Mouse (Mus musculus) stomach, embryonic 15.5 days (tissue): ENCODE data around the gene Slc25a5. TPM values are rescaled to one million over a fixed set of nuclear protein-coding genes. Genes with fewer than 3 reads are reported as not detected.
A peak's percentile ranks its signal among the peaks of the same experiment; 100 is the strongest.
"Not testable (repeated sequence)": the region's sequence is repeated elsewhere in the genome, so short reads cannot be mapped to it uniquely, and the experiment has no call there.

Experiments used
- ATAC-seq: fragments of 200-750 bp; cut with Nextera tagmentation; 2 replicates; pipeline ENCODE4 v1.8.0; 2017; ENCODE audit warnings: low read depth, moderate number of reproducible peaks, moderate TSS enrichment; ENCODE audit not compliant: insufficient read depth, low FRiP score
- H3K27ac ChIP-seq: fragments of 300-500 bp; sonication (generic); 2 replicates; pipeline ENCODE4 v1.5.1; 2015; ENCODE audit warnings: mild to moderate bottlenecking, inconsistent platforms
- H3K27me3 ChIP-seq: fragments of 300-500 bp; sonication (generic); replicated peaks from 2 replicates; pipeline ENCODE4 v1.6.1; 2015; ENCODE audit warnings: inconsistent platforms
- H3K36me3 ChIP-seq: fragments of 300-500 bp; sonication (generic); 2 replicates; pipeline ENCODE4 v1.6.1; 2015; ENCODE audit warnings: inconsistent platforms
- H3K4me1 ChIP-seq: fragments of 300-500 bp; sonication (generic); 2 replicates; pipeline ENCODE4 v1.6.1; 2015; ENCODE audit warnings: inconsistent platforms
- H3K4me2 ChIP-seq: fragments of 300-500 bp; sonication (generic); 2 replicates; pipeline ENCODE4 v1.6.1; 2015; ENCODE audit warnings: mild to moderate bottlenecking, inconsistent platforms
- H3K4me3 ChIP-seq: fragments of 300-500 bp; sonication (generic); replicated peaks from 2 replicates; pipeline ENCODE4 v1.5.1; 2015; ENCODE audit warnings: inconsistent platforms
- H3K9ac ChIP-seq: fragments of 300-500 bp; sonication (generic); 2 replicates; pipeline ENCODE4 v1.6.1; 2015; ENCODE audit warnings: inconsistent platforms
- H3K9me3 ChIP-seq: fragments of 300-500 bp; sonication (generic); 2 replicates; pipeline ENCODE4 v1.6.1; 2016; ENCODE audit warnings: inconsistent platforms
- WGBS: fragments of 180-500 bp; shearing (Covaris S2); methylation state at CpG from one replicate; pipeline ENCODE4 v1.1.7; 2015; 5-methylcytosine and 5-hydroxymethylcytosine counted together
- polyA plus RNA-seq: library from polyadenylated mRNA; unstranded; fragments of >200 nt; fragmentation: Nextera tagmentation; extraction: Ambion mirVana; gene quantifications from 2 replicates; pipeline ENCODE4 v1.2.1, GENCODE M21; 2015

Slc25a5 gene
- polyA plus RNA-seq, 1 experiment from 2014 or later: 736 TPM

DNA sequence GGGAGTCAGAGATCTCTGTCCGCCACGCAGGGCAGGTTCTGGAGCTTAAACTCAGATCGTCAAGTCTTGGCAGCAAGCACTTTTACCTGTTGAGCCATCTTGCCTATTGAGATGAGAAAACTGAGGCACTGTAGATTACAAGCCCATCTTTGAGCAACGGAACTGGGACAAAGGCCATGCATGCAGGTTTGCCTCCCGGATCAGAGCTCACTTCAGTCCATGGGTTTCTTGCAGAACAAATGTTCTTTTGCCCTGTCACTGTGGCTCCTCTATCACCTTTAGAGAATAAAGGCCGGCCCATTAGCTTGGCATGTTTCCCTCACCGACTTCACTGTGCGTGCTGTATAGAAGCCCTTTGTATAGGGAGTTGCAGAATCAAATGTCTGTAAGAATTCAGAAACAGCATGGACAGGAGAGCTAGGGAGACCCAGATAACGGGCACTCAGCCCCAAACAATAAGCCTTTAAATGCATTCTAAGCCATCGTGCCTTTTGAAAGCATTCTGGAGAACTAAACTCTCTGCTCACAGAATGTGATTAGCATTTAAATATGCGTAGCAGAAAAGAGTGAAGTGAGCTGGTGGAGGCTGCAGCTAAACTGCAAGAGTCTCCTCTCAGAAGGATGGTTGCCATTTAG is 32.0 kb upstream of the Slc25a5 start:
- Histone ChIP-seq H3K4me3 (no peak overlapping the region), H3K27me3 (no peaks in the 10 kb centered on the region), H3K36me3 (no peaks in the 10 kb centered on the region), H3K27ac (no peak overlapping the region), H3K9ac (no peak overlapping the region), H3K4me2 (no peak overlapping the region), H3K9me3 (no peaks in the 10 kb centered on the region), H3K4me1 (no peaks in the 10 kb centered on the region)
- no peak for ATAC-seq
- WGBS: 59% methylated on average over 11 of the region's 11 CpGs

- Histone ChIP-seq H3K27ac (no peak overlapping the region), H3K27me3 (no peaks in the 10 kb centered on the region), H3K4me3 (no peak overlapping the region), H3K9me3 (no peaks in the 10 kb centered on the region), H3K9ac (no peak overlapping the region), H3K4me2 (no peak overlapping the region), H3K4me1 (no peaks in the 10 kb centered on the region), H3K36me3 (no peaks in the 10 kb centered on the region)
- 52% methylated on average over 2 of the region's 2 CpGs for WGBS
- ATAC-seq: no peak
Observed at GRCm38 (mm10) chrX:36763934-36764317, 31.5 kb upstream of the Slc25a5 start.

DNA sequence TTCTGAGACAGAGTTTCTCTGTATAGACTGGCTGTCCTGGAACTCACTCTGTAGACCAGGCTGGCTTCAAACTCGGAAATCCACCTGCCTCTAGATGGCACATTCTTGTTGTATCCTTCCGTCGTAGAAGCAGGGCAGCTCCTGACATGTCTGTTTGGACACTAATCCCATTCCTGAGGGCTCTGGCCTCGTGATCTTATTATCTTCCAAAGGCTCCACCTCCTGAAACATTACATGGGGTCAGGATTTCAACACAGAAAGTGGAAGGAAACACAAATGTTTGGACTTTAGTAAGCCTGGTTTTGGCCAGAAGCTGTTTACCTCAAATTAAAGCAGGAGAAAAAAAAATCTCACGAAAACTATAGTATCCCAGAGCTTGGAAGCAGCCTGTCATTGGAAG is 28.1 kb upstream of the Slc25a5 start:
- ATAC-seq: no peak
- H3K9me3 ChIP-seq: no peaks in the 10 kb centered on the region
- no peak overlapping the region for H3K4me3 ChIP-seq
- 61% methylated on average over 5 of the region's 5 CpGs for WGBS
- H3K27ac ChIP-seq: no peak overlapping the region
- no peaks in the 10 kb centered on the region for H3K36me3 ChIP-seq
- no peak overlapping the region for H3K9ac ChIP-seq
- no peak overlapping the region for H3K4me2 ChIP-seq
- H3K4me1 ChIP-seq: no peaks in the 10 kb centered on the region
- no peaks in the 10 kb centered on the region for H3K27me3 ChIP-seq

- 79% methylated on average over 6 of the region's 6 CpGs for WGBS
- no peak overlapping the region for H3K4me3 ChIP-seq
Observed at GRCm38 (mm10) chrX:36772591-36772990, 22.9 kb upstream of the Slc25a5 start.

GRCm38 (mm10) chrX:36775520-36775919 is 19.9 kb upstream of the Slc25a5 start:
- no peak for ATAC-seq
- no peaks in the 10 kb centered on the region for H3K4me1 ChIP-seq
- no peaks in the 10 kb centered on the region for H3K36me3 ChIP-seq
- H3K27ac ChIP-seq: no peak overlapping the region
- no peak overlapping the region for H3K9ac ChIP-seq
- no peak overlapping the region for H3K4me2 ChIP-seq
- H3K27me3 ChIP-seq: no peaks in the 10 kb centered on the region
- 85% methylated on average over 5 of the region's 5 CpGs for WGBS
- no peak overlapping the region for H3K4me3 ChIP-seq
- no peaks in the 10 kb centered on the region for H3K9me3 ChIP-seq

More at GRCm38 (mm10) chrX:36772591-36772990, 22.9 kb upstream of the Slc25a5 start:
- ATAC-seq: no peak
- no peak overlapping the region for H3K27ac ChIP-seq
- H3K4me1 ChIP-seq: no peaks in the 10 kb centered on the region
- H3K4me2 ChIP-seq: no peak overlapping the region
- H3K9me3 ChIP-seq: no peaks in the 10 kb centered on the region
- H3K9ac ChIP-seq: no peak overlapping the region
- H3K36me3 ChIP-seq: no peaks in the 10 kb centered on the region
- no peaks in the 10 kb centered on the region for H3K27me3 ChIP-seq

DNA sequence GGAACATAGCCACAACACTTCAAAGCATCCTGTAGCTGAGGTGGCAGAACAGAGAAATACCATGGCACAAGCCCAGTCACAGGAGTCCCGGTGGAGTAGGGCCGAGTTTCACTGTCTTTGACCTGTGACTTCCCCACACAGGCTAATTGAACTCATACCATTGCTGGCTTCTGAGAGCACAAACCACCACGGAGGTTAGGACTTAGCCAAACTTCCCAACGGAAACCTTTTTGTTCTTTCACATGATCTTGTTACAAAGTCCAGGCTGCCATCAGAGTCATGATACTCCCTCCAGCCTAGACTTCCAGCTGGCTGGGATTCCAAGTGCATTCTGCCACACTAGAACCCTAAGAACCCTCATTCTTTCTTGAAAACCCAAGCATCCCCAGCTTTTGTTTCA is 17.8 kb upstream of the Slc25a5 start:
- no peak overlapping the region for H3K4me3 ChIP-seq
- H3K27ac ChIP-seq: no peak overlapping the region
- no peaks in the 10 kb centered on the region for H3K36me3 ChIP-seq
- no peaks in the 10 kb centered on the region for H3K9me3 ChIP-seq
- no peak overlapping the region for H3K9ac ChIP-seq
- H3K4me2 ChIP-seq: no peak overlapping the region
- H3K27me3 ChIP-seq: no peaks in the 10 kb centered on the region
- WGBS: 66% methylated on average over 4 of the region's 4 CpGs
- H3K4me1 ChIP-seq: no peaks in the 10 kb centered on the region
- ATAC-seq: no peak

DNA sequence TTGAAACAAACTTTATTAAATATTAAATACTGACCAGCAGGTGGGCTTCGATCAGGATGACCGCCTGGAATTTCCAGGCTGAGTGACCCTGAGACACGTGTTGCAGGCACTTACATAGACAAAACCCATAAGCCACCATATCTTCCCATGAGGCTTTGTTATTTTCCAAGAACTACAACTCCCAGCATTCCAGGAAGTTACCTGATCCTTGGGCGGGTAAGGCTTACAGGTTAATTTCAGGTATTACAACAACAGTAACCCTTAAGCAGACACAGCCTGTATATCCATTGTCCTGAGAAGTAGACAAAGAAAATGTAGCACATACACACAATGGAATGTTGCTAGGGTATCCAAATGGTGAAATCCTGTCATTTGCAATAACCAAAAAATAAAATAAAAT is 6.1 kb upstream of the Slc25a5 start:
- WGBS: 57% methylated on average over 4 of the region's 4 CpGs
- no peak overlapping the region for H3K9ac ChIP-seq
- ATAC-seq: no peak
- no peak overlapping the region for H3K27ac ChIP-seq
- H3K4me1 ChIP-seq: no peaks in the 10 kb centered on the region
- H3K9me3 ChIP-seq: no peaks in the 10 kb centered on the region
- no peak overlapping the region for H3K4me2 ChIP-seq
- no peak overlapping the region for H3K4me3 ChIP-seq
- no peaks in the 10 kb centered on the region for H3K36me3 ChIP-seq
- H3K27me3 ChIP-seq: no peaks in the 10 kb centered on the region

DNA sequence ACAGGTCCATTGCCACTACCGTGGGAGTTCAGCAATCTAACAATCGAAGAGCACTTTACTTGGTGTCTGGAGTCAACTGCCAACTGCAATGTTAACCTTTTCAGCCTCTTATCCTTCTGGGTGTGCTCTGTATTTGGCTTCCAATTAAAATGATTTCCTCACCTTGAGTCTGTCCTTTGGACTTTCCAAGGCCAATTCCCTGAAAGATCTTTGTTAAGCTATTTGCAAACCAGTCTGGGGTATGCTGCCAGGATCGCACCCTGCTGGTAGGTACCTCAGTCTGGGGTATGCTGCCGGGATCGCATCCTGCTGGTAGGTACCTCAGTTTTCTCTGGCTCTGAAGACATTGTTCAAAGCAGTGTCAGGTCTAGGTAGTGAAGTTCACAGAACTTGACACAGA is 880 bp upstream of the Slc25a5 start:
- ATAC-seq: no peak
- Histone ChIP-seq H3K27me3 (no peaks in the 10 kb centered on the region), H3K9ac (no peak overlapping the region), H3K4me3 (no peak overlapping the region), H3K27ac (no peak overlapping the region), H3K36me3 (peaks cover 3% of the 10 kb centered on the region; the same call in 1 of the 2 replicates), H3K9me3 (no peaks in the 10 kb centered on the region), H3K4me2 (no peak overlapping the region), H3K4me1 (no peaks in the 10 kb centered on the region)
- WGBS: 54% methylated on average over 5 of the region's 5 CpGs

DNA sequence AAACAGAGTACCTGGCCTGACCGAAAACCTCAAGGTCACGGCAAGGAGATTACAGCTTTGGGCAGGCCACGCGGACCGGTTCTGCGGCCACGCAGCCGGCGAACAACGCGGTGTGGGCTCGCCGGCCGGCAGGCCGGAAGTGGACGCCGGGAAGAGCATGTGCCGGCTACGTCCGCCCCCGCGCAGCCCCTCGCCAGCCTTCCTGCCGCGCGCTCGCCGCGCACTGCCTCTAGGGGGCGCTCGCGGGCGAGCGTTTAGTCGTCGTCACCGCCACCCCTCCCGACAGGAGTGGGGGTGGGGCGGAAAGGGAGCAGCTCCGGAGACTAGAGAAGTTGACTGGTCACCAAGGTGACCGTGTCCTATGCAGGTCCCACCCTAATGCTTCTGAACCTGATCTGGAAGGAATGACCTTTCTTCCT is 721 bp downstream of the Slc25a5 start:
- peak overlapping the region; percentile 46; the same call in 1 of the 2 replicates for H3K9ac ChIP-seq
- H3K27me3 ChIP-seq: no peaks in the 10 kb centered on the region
- ATAC-seq: peak; percentile 69
- H3K9me3 ChIP-seq: no peaks in the 10 kb centered on the region
- H3K4me2 ChIP-seq: peak overlapping the region; percentile 52
- 19% methylated on average over 41 of the region's 41 CpGs for WGBS
- peaks cover 3% of the 10 kb centered on the region; the same call in 1 of the 2 replicates for H3K36me3 ChIP-seq
- peak overlapping the region; percentile 81 for H3K27ac ChIP-seq
- H3K4me3 ChIP-seq: peak overlapping the region; percentile 59
- no peaks in the 10 kb centered on the region for H3K4me1 ChIP-seq

- Histone ChIP-seq H3K4me3 (peak overlapping the region; percentile 59), H3K4me2 (peak overlapping the region; percentile 52)
- H3K9ac ChIP-seq, H3K9me3 ChIP-seq, H3K27me3 ChIP-seq, H3K4me1 ChIP-seq, H3K27ac ChIP-seq, ATAC-seq, H3K36me3 ChIP-seq: not testable (repeated sequence)
- WGBS: 63% methylated on average over 8 of the region's 8 CpGs
Observed at GRCm38 (mm10) chrX:36796734-36797133, 1.3 kb downstream of the Slc25a5 start.

DNA sequence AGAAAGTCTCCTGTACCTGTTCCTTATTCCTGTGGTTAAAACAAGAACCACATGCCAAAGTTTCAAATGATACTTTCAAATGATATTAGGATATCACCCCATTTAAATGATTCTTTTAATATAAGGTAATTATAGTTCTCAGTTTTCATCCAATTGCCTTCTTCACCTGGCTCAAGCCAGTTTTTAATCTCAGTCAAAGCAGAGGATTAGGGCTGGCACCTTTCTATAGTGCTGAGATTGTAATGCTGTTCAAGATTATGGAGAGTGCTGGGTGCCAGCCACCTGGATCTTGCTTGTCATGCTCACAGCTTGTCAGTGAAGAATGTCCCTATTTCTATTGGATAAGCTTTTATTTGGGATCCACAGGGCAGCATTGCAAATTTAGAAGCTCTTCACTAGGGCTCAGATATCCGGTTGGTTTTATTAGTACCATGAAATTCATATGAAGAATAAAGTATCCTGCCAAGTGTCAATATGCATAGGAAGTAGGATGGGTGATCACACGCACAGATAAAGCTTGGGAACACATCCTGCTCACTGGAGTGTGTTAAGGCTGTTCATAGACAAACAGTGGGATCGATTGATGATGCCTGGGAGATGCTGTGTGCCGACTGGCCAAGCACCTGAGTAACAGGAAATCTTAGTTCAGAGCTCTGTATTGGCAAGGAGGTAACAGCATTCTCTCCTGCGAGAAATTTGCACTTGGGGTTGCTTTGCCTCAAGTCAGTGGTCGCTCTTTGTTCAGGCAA is 3.9 kb downstream of the Slc25a5 start:
- 52% methylated on average over 6 of the region's 6 CpGs for WGBS
- Histone ChIP-seq H3K27me3 (no peaks in the 10 kb centered on the region), H3K36me3 (peaks cover 3% of the 10 kb centered on the region; the same call in 1 of the 2 replicates), H3K9me3 (no peaks in the 10 kb centered on the region), H3K4me3 (no peak overlapping the region), H3K4me2 (no peak overlapping the region), H3K27ac (no peak overlapping the region), H3K9ac (no peak overlapping the region), H3K4me1 (no peaks in the 10 kb centered on the region)
- no peak for ATAC-seq

DNA sequence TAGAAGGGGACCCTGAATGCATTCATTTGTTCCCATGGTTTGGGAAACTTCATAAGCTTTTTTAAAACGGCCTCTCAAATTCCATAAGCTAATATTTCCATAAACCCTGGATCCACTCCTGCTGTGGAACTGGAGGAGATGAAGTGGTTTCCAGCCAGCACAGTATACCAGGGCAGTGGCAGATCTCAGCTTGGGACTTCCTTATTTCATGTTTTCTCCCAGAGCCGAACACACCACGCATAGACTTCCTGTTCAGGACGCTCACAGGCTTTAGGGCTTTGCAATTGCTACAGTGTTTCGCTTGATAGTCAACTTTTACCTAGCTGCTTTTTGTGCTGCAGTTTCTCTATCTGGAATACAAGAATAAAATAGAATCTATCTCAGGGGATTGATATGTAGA is 7.7 kb downstream of the Slc25a5 start:
- Histone ChIP-seq H3K9ac (no peak overlapping the region), H3K9me3 (no peaks in the 10 kb centered on the region), H3K27ac (no peak overlapping the region), H3K4me2 (no peak overlapping the region), H3K4me1 (no peaks in the 10 kb centered on the region), H3K27me3 (no peaks in the 10 kb centered on the region), H3K4me3 (no peak overlapping the region), H3K36me3 (no peaks in the 10 kb centered on the region)
- WGBS: 71% methylated on average over 5 of the region's 5 CpGs
- ATAC-seq: no peak
